Mouse (Mus musculus) testis, adult 2 months (tissue): ENCODE results near the gene Hs3st1.

Source experiments
- CTCF ChIP-seq: fragments of 200-500 bp; IDR thresholded peaks from 2 replicates; pipeline ENCODE4 v1.5.1; 2012; ENCODE audit warnings: low read depth, mild to moderate bottlenecking, inconsistent platforms, low read length, moderate library complexity; ENCODE audit not compliant: control insufficient read depth, insufficient read depth, insufficient replicate concordance
- POLR2A ChIP-seq: fragments of 200-500 bp; IDR thresholded peaks from 2 replicates; pipeline ENCODE4 v1.6.1; 2012; ENCODE audit warnings: low read depth, mild to moderate bottlenecking, inconsistent platforms, low read length, moderate library complexity; ENCODE audit not compliant: control insufficient read depth

DNA sequence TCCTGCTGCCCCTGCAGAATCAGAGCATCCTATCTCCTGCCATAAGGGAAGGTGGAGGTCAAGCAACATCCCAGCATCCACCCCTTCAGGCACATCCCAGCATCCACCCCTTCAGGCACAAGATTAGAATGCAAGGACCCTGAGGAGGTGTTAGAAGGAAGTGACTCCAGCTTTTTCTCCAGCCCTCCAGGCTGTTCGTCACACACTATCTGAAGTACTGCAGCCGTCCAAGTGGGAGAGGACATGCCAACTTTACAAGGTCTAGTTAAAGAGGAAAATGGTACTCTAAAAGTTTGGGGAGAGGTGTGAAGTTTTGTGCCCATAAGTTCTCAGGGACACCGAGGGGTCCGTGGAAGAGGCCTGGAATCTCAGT lies 131.1 kb downstream of the Hs3st1 start:
- no peak for TF ChIP-seq CTCF
- no peak for TF ChIP-seq POLR2A
